19 mouse cellular contexts compared by ENCODE assay signal in genomic region chr4:35082476-35083114, GRCm38 (mm10).
DNase-seq lines count a peak whose midpoint lies in the region; ATAC-seq and TF ChIP-seq lines count a peak whose summit lies in the region.
"Had no signal": no experiment of that assay in that cellular context is flagged by ENCODE, and none has a peak within 500 bp of the region (broad histone marks: within the 10 kb centered on the region; RNA-seq: fewer than 3 reads in every experiment).

No protein-coding gene starts in this region.

- H3K4me2 ChIP-seq in kidney, embryonic 16.5 days (replicated peaks; ENCODE audit: low read depth, low read length): no peak overlapping the region
- no peak overlapping the region for H3K4me2 ChIP-seq in lung, postnatal 0 days (replicated peaks; ENCODE audit: low read depth, low read length)
- H3K4me2 ChIP-seq: forebrain, embryonic 12.5 days; heart, embryonic 12.5 days; hindbrain, embryonic 14.5 days had no signal

- H3K4me3 ChIP-seq in kidney, adult 2 months (ENCODE audit: insufficient read depth, low read depth, low read length): no peak overlapping the region
- no peak overlapping the region for H3K4me3 ChIP-seq in kidney, embryonic 16.5 days (ENCODE audit: low read length)
- no peak overlapping the region for H3K4me3 ChIP-seq in lung, postnatal 0 days (ENCODE audit: low read depth, low read length)
- H3K4me3 ChIP-seq: forebrain, embryonic 12.5 days; heart, adult 2 months; heart, embryonic 12.5 days; hindbrain, embryonic 10.5 days had no signal

- H3K36me3 ChIP-seq in kidney, adult 2 months (ENCODE audit: control insufficient read depth, insufficient read depth, low read length): no peaks in the 10 kb centered on the region
- no peaks in the 10 kb centered on the region for H3K36me3 ChIP-seq in kidney, embryonic 16.5 days (ENCODE audit: insufficient read depth, low read length)
- no peaks in the 10 kb centered on the region for H3K36me3 ChIP-seq in lung, postnatal 0 days (ENCODE audit: insufficient read depth, low read length)
- H3K36me3 ChIP-seq: heart, embryonic 12.5 days had no signal

- DNase-seq in kidney, adult 2 months: peak; percentile 54
- no peak for DNase-seq in kidney, postnatal 25 days
- no peak for DNase-seq in kidney, adult 11 months
- no peak for DNase-seq in lung, postnatal 0 days (ENCODE audit: low spot score)
- no peak for DNase-seq in lung, postnatal 14 days
- no peak for DNase-seq in yolk sac, embryonic 10.5 days (ENCODE audit: low spot score)
- DNase-seq: adrenal gland, adult 2 months; adrenal gland, postnatal 25 days; cerebellum, adult 18-20 months; cerebellum, adult 9-11 months; cerebellum, postnatal 36 days; gastrocnemius, postnatal 10 days; heart, adult 2 months had no signal

- TF ChIP-seq POLR2A in kidney, adult 2 months (IDR thresholded peaks at IDR 0.05; ENCODE audit: low read depth, low read length): no peak

- peak; percentile 42; the same call in 1 of the 2 replicates for ATAC-seq in kidney, embryonic 16.5 days (ENCODE audit: low FRiP score, low TSS enrichment)
- ATAC-seq in lung, postnatal 0 days: 0 out of 2 replicates have a peak, but pooled peaks have one; percentile 17
- ATAC-seq: forebrain, embryonic 16.5 days had no signal

- H3K27me3 ChIP-seq in kidney, adult 2 months (replicated peaks; ENCODE audit: control insufficient read depth, insufficient read depth, low read length): no peaks in the 10 kb centered on the region
- H3K27me3 ChIP-seq in kidney, embryonic 16.5 days (ENCODE audit: insufficient read depth, low read length): no peaks in the 10 kb centered on the region
- H3K27me3 ChIP-seq in lung, postnatal 0 days (replicated peaks; ENCODE audit: insufficient read depth, low read length): no peaks in the 10 kb centered on the region
- H3K27me3 ChIP-seq: forebrain, embryonic 12.5 days; heart, embryonic 12.5 days had no signal

- TF ChIP-seq EP300 in lung, postnatal 0 days (IDR thresholded peaks at IDR 0.05): no peak

- no peak for TF ChIP-seq CTCF in kidney, adult 2 months (conservative IDR thresholded peaks at IDR 0.05; ENCODE audit: insufficient read depth, insufficient read length, low read depth, low read length)
- TF ChIP-seq CTCF in lung, postnatal 0 days (IDR thresholded peaks at IDR 0.05): no peak

- no peak overlapping the region; the same call in 1 of the 2 replicates for H3K27ac ChIP-seq in kidney, adult 2 months (ENCODE audit: insufficient read depth, low read depth, low read length)
- H3K27ac ChIP-seq in kidney, embryonic 16.5 days (ENCODE audit: low read length): no peak overlapping the region
- H3K27ac ChIP-seq in lung, postnatal 0 days (ENCODE audit: low read length): no peak overlapping the region
- H3K27ac ChIP-seq: forebrain, embryonic 12.5 days; heart, adult 2 months; hindbrain, embryonic 10.5 days; hindbrain, embryonic 14.5 days had no signal

- H3K4me1 ChIP-seq in kidney, adult 2 months (ENCODE audit: control insufficient read depth, insufficient read depth, low read length): peaks cover 20% of the 10 kb centered on the region
- H3K4me1 ChIP-seq in kidney, embryonic 16.5 days (ENCODE audit: insufficient read depth, low read length): peaks cover 17% of the 10 kb centered on the region
- no peaks in the 10 kb centered on the region for H3K4me1 ChIP-seq in lung, postnatal 0 days (ENCODE audit: insufficient read depth, low read depth, low read length)
- H3K4me1 ChIP-seq: forebrain, embryonic 12.5 days; heart, embryonic 12.5 days; hindbrain, embryonic 10.5 days had no signal

- H3K9ac ChIP-seq in kidney, embryonic 16.5 days (replicated peaks; ENCODE audit: low read length): no peak overlapping the region
- H3K9ac ChIP-seq in lung, postnatal 0 days (replicated peaks; ENCODE audit: low read depth): no peak overlapping the region
- H3K9ac ChIP-seq: forebrain, embryonic 12.5 days; heart, embryonic 12.5 days; hindbrain, embryonic 14.5 days had no signal

- 0 out of 2 replicates have a peak, but pooled peaks cover 5% of the 10 kb centered on the region for H3K9me3 ChIP-seq in kidney, embryonic 16.5 days (ENCODE audit: low read length)
- H3K9me3 ChIP-seq in lung, postnatal 0 days (ENCODE audit: low read length): no peaks in the 10 kb centered on the region
- H3K9me3 ChIP-seq: forebrain, embryonic 12.5 days had no signal

- WGBS in kidney, adult 2 months: 47% methylated on average over 10 of the region's 10 CpGs
- WGBS in kidney, embryonic 16.5 days: 40% methylated on average over 10 of the region's 10 CpGs
- 43% methylated on average over 10 of the region's 10 CpGs for WGBS in lung, postnatal 0 days
